32 mouse cellular contexts compared by ENCODE assay signal in the genomic region with DNA sequence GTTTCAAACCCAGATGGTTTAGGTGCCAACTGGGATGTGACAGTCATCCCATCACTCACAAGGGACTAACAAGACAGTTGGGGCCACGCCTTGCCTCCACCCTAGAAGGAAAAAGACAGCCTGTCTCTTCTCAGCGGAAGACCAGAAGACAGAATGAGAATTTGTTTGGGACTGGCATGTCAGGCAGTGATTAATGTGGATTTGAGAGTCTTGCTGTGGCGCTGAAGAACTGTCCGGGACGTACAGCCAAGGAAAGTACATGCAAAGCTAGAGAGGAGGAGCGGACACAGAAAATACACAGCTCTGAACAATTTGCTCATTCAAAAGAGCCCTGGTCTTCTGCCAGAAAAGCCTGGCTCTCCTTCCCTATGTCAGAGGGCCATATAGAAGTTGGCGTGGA.
DNase-seq lines count a peak whose midpoint lies in the region; ATAC-seq and TF ChIP-seq lines count a peak whose summit lies in the region.
"Had no signal": no experiment of that assay in that cellular context is flagged by ENCODE, and none has a peak within 500 bp of the region (broad histone marks: within the 10 kb centered on the region; RNA-seq: fewer than 3 reads in every experiment).

No protein-coding gene starts in this region.

- H3K27me3 ChIP-seq in hindbrain, embryonic 16.5 days (replicated peaks; ENCODE audit: control insufficient read depth, insufficient read depth, low read length), result no peaks in the 10 kb centered on the region
- no peaks in the 10 kb centered on the region for H3K27me3 ChIP-seq in hindbrain, embryonic 12.5 days
- no peaks in the 10 kb centered on the region for H3K27me3 ChIP-seq in lung, postnatal 0 days (replicated peaks; ENCODE audit: insufficient read depth, low read length)
- no peaks in the 10 kb centered on the region for H3K27me3 ChIP-seq in stomach, embryonic 14.5 days (ENCODE audit: control insufficient read depth, insufficient read depth, low read length)
- H3K27me3 ChIP-seq in liver, embryonic 12.5 days (replicated peaks), result no peaks in the 10 kb centered on the region
- H3K27me3 ChIP-seq: embryonic facial prominence, embryonic 15.5 days; forebrain, embryonic 12.5 days; heart, embryonic 13.5 days; limb, embryonic 15.5 days; neural tube, embryonic 12.5 days had no signal

- no peak overlapping the region for H3K4me3 ChIP-seq in hindbrain, embryonic 16.5 days (ENCODE audit: low read length)
- no peak overlapping the region for H3K4me3 ChIP-seq in hindbrain, embryonic 12.5 days
- H3K4me3 ChIP-seq in lung, postnatal 0 days (ENCODE audit: low read depth, low read length), result no peak overlapping the region
- H3K4me3 ChIP-seq in stomach, embryonic 14.5 days (ENCODE audit: low read depth, low read length), result no peak overlapping the region
- no peak overlapping the region for H3K4me3 ChIP-seq in liver, embryonic 12.5 days
- H3K4me3 ChIP-seq: embryonic facial prominence, embryonic 10.5 days; embryonic facial prominence, embryonic 15.5 days; forebrain, embryonic 12.5 days; heart, embryonic 13.5 days; limb, embryonic 10.5 days; limb, embryonic 15.5 days; myocyte; neural tube, embryonic 12.5 days had no signal

- H3K27ac ChIP-seq in hindbrain, embryonic 16.5 days (ENCODE audit: low read depth, low read length), result no peak overlapping the region
- no peak overlapping the region for H3K27ac ChIP-seq in hindbrain, embryonic 12.5 days
- H3K27ac ChIP-seq in lung, postnatal 0 days (ENCODE audit: low read length), result no peak overlapping the region
- peak overlapping the region; percentile 44; the same call in 1 of the 2 replicates for H3K27ac ChIP-seq in stomach, embryonic 14.5 days (ENCODE audit: low read length)
- H3K27ac ChIP-seq in liver, embryonic 12.5 days, result no peak overlapping the region
- H3K27ac ChIP-seq: embryonic facial prominence, embryonic 10.5 days; embryonic facial prominence, embryonic 15.5 days; forebrain, embryonic 12.5 days; heart, embryonic 13.5 days; limb, embryonic 10.5 days; limb, embryonic 15.5 days; liver, embryonic 14.5 days; macrophage; neural tube, embryonic 12.5 days had no signal

- ATAC-seq in hindbrain, embryonic 16.5 days, result peak; percentile 69
- no peak for ATAC-seq in hindbrain, embryonic 12.5 days (ENCODE audit: low FRiP score)
- ATAC-seq in lung, postnatal 0 days, result no peak
- no peak for ATAC-seq in stomach, embryonic 14.5 days (ENCODE audit: insufficient number of reproducible peaks, insufficient read depth, low FRiP score, low read depth)
- no peak for ATAC-seq in liver, embryonic 12.5 days
- ATAC-seq: activated CD4-positive, CD25-positive, alpha-beta regulatory T cell, adult 4 months; forebrain, postnatal 0 days; intestine, embryonic 16.5 days had no signal

- 54% methylated on average over 7 of the region's 7 CpGs for WGBS in hindbrain, embryonic 16.5 days
- 73% methylated on average over 7 of the region's 7 CpGs for WGBS in hindbrain, embryonic 12.5 days
- 28% methylated on average over 7 of the region's 7 CpGs for WGBS in lung, postnatal 0 days
- 27% methylated on average over 7 of the region's 7 CpGs for WGBS in stomach, embryonic 14.5 days
- WGBS in liver, embryonic 12.5 days (ENCODE audit: insufficient replicate concordance), result 64% methylated on average over 7 of the region's 7 CpGs

- peak; percentile 52 for DNase-seq in lung, postnatal 0 days (ENCODE audit: low spot score)
- DNase-seq in lung, adult 18-20 months, result no peak
- peak; percentile 54 for DNase-seq in adipocyte (ENCODE audit: low spot score)
- no peak for DNase-seq in adrenal gland, adult 18-20 months (ENCODE audit: low spot score in 2 of 2)
- DNase-seq: adrenal gland, postnatal 14 days; B cell, adult 2 months; cerebellum, adult 11-12 months; forebrain, postnatal 0 days; heart, postnatal 10 days; kidney, adult 9 months; kidney, postnatal 10 days; layer of hippocampus, postnatal 36 days; midbrain, embryonic 14.5 days; right cerebral cortex, adult 18-20 months; spleen, adult 18-20 months; thymus, postnatal 14 days had no signal

- H3K4me1 ChIP-seq in hindbrain, embryonic 16.5 days (ENCODE audit: control insufficient read depth, insufficient read depth, low read depth, low read length), result no peaks in the 10 kb centered on the region
- no peaks in the 10 kb centered on the region for H3K4me1 ChIP-seq in hindbrain, embryonic 12.5 days
- no peaks in the 10 kb centered on the region for H3K4me1 ChIP-seq in lung, postnatal 0 days (ENCODE audit: insufficient read depth, low read depth, low read length)
- H3K4me1 ChIP-seq in stomach, embryonic 14.5 days (ENCODE audit: control insufficient read depth, insufficient read depth, low read length), result 0 out of 2 replicates have a peak, but pooled peaks cover 2% of the 10 kb centered on the region
- H3K4me1 ChIP-seq in liver, embryonic 12.5 days, result no peaks in the 10 kb centered on the region
- H3K4me1 ChIP-seq: embryonic facial prominence, embryonic 15.5 days; forebrain, embryonic 12.5 days; limb, embryonic 15.5 days; neural tube, embryonic 12.5 days had no signal

- no peak overlapping the region for H3K9ac ChIP-seq in hindbrain, embryonic 16.5 days (ENCODE audit: low read depth, low read length)
- H3K9ac ChIP-seq in hindbrain, embryonic 12.5 days, result no peak overlapping the region
- H3K9ac ChIP-seq in lung, postnatal 0 days (replicated peaks; ENCODE audit: low read depth), result no peak overlapping the region
- H3K9ac ChIP-seq in stomach, embryonic 14.5 days (replicated peaks; ENCODE audit: low read depth, low read length), result no peak overlapping the region
- H3K9ac ChIP-seq in liver, embryonic 12.5 days, result no peak overlapping the region
- H3K9ac ChIP-seq: embryonic facial prominence, embryonic 15.5 days; forebrain, embryonic 12.5 days; forebrain, postnatal 0 days; heart, embryonic 13.5 days; limb, embryonic 15.5 days; liver, embryonic 14.5 days; neural tube, embryonic 12.5 days had no signal

- no peaks in the 10 kb centered on the region for H3K9me3 ChIP-seq in hindbrain, embryonic 16.5 days (ENCODE audit: control insufficient read depth, low read length)
- no peaks in the 10 kb centered on the region for H3K9me3 ChIP-seq in hindbrain, embryonic 12.5 days (replicated peaks)
- H3K9me3 ChIP-seq in lung, postnatal 0 days (ENCODE audit: low read length), result no peaks in the 10 kb centered on the region
- H3K9me3 ChIP-seq in stomach, embryonic 14.5 days (ENCODE audit: control insufficient read depth, low read depth, low read length), result no peaks in the 10 kb centered on the region
- H3K9me3 ChIP-seq in liver, embryonic 12.5 days (replicated peaks), result no peaks in the 10 kb centered on the region
- H3K9me3 ChIP-seq: embryonic facial prominence, embryonic 10.5 days; embryonic facial prominence, embryonic 15.5 days; forebrain, embryonic 12.5 days; heart, embryonic 13.5 days; limb, embryonic 10.5 days; limb, embryonic 15.5 days; neural tube, embryonic 12.5 days had no signal

- peak; percentile 20; the same call in 1 of the 2 replicates for TF ChIP-seq EP300 in lung, postnatal 0 days (IDR thresholded peaks at IDR 0.05)

- no peak overlapping the region for H3K4me2 ChIP-seq in hindbrain, embryonic 16.5 days (ENCODE audit: low read length)
- H3K4me2 ChIP-seq in hindbrain, embryonic 12.5 days (replicated peaks), result no peak overlapping the region
- H3K4me2 ChIP-seq in lung, postnatal 0 days (replicated peaks; ENCODE audit: low read depth, low read length), result no peak overlapping the region
- no peak overlapping the region for H3K4me2 ChIP-seq in stomach, embryonic 14.5 days (replicated peaks; ENCODE audit: low read depth, low read length)
- H3K4me2 ChIP-seq in liver, embryonic 12.5 days, result no peak overlapping the region
- H3K4me2 ChIP-seq: embryonic facial prominence, embryonic 15.5 days; forebrain, embryonic 12.5 days; heart, embryonic 13.5 days; limb, embryonic 15.5 days; neural tube, embryonic 12.5 days had no signal

- no peak for TF ChIP-seq CTCF in lung, postnatal 0 days (IDR thresholded peaks at IDR 0.05)

- no peaks in the 10 kb centered on the region for H3K36me3 ChIP-seq in hindbrain, embryonic 16.5 days (ENCODE audit: control insufficient read depth, insufficient read depth, low read length)
- no peaks in the 10 kb centered on the region for H3K36me3 ChIP-seq in hindbrain, embryonic 12.5 days
- no peaks in the 10 kb centered on the region for H3K36me3 ChIP-seq in lung, postnatal 0 days (ENCODE audit: insufficient read depth, low read length)
- no peaks in the 10 kb centered on the region for H3K36me3 ChIP-seq in stomach, embryonic 14.5 days (ENCODE audit: control insufficient read depth, insufficient read depth, low read length)
- H3K36me3 ChIP-seq in liver, embryonic 12.5 days, result no peaks in the 10 kb centered on the region
- H3K36me3 ChIP-seq: embryonic facial prominence, embryonic 10.5 days; embryonic facial prominence, embryonic 15.5 days; forebrain, embryonic 12.5 days; heart, embryonic 13.5 days; limb, embryonic 10.5 days; limb, embryonic 15.5 days; neural tube, embryonic 12.5 days had no signal

Comparison
In these comparisons a context has a peak if more than half of its experiments do, and no peak if none do; other contexts are left out.
1. DNase-seq: peak in lung, postnatal 0 days (single experiment) and adipocyte (single experiment); none in lung, adult 18-20 months (0 of 2) and adrenal gland, adult 18-20 months (0 of 2).